Mouse (Mus musculus) MEL (cell line): ENCODE measurements at regions not wholly inside any gene's neighbourhood (a gene's known extent, or its start where the extent isn't known, plus 50 kb on each side); places are given as distances from the start of the nearest gene placed in this dataset.

ENCODE experiments used
- CHD1 ChIP-seq: IDR thresholded peaks from 2 replicates; pipeline ENCODE4 v1.6.1; 2012; ENCODE audit warnings: low read depth, mild to moderate bottlenecking, inconsistent platforms, low read length, improper control_type of control experiment
- CTCF ChIP-seq, 3 experiments: IDR thresholded peaks in 2 of 3; conservative IDR thresholded peaks in 1 of 3; 2 replicates each; pipeline ENCODE4 v1.5.1; 2011 to 2012; ENCODE audit warnings: low read length in 3 of 3, low read depth in 2 of 3, mild to moderate bottlenecking in 2 of 3, improper control_type of control experiment in 1 of 3, inconsistent platforms in 1 of 3, mixed read lengths in 1 of 3, moderate library complexity in 1 of 3; ENCODE audit not compliant: control insufficient read depth in 1 of 3, insufficient read depth in 1 of 3, poor library complexity in 1 of 3, severe bottlenecking in 1 of 3
- EP300 ChIP-seq, 2 experiments: IDR thresholded peaks; 2 replicates each; pipeline ENCODE4 v1.6.1; 2011; ENCODE audit warnings: improper control_type of control experiment in 2 of 2, low read length in 2 of 2, low read depth in 1 of 2, mild to moderate bottlenecking in 1 of 2
- HCFC1 ChIP-seq: IDR thresholded peaks from 2 replicates; pipeline ENCODE4 v1.6.1; 2012; ENCODE audit warnings: low read depth, mild to moderate bottlenecking, inconsistent platforms, low read length, improper control_type of control experiment, moderate library complexity
- MAFK ChIP-seq: IDR thresholded peaks from 2 replicates; pipeline ENCODE4 v1.6.1; 2011; ENCODE audit warnings: low read depth, mild to moderate bottlenecking, low read length, improper control_type of control experiment, borderline replicate concordance
- MAZ ChIP-seq: IDR thresholded peaks from 2 replicates; pipeline ENCODE4 v1.6.1; 2012; ENCODE audit warnings: low read depth, mild to moderate bottlenecking, inconsistent platforms, low read length, improper control_type of control experiment
- POLR2A ChIP-seq, 2 experiments: IDR thresholded peaks; 2 replicates each; pipeline ENCODE4 v1.6.1; 2011 to 2012; ENCODE audit warnings: low read length in 2 of 2, mild to moderate bottlenecking in 2 of 2, control low read depth in 1 of 2, improper control_type of control experiment in 1 of 2, low read depth in 1 of 2, moderate library complexity in 1 of 2; ENCODE audit not compliant: control insufficient read depth in 1 of 2, insufficient read depth in 1 of 2, poor library complexity in 1 of 2
- POLR2AphosphoS2 ChIP-seq: IDR thresholded peaks from 2 replicates; pipeline ENCODE4 v1.6.1; 2011; ENCODE audit warnings: low read length, improper control_type of control experiment
- POLR2AphosphoS5 ChIP-seq: IDR thresholded peaks from 2 replicates; pipeline ENCODE4 v1.6.1; 2012; ENCODE audit warnings: low read depth, borderline replicate concordance, mild to moderate bottlenecking, inconsistent platforms, low read length, moderate library complexity, mixed read lengths
- RAD21 ChIP-seq: IDR thresholded peaks from 2 replicates; pipeline ENCODE4 v1.6.1; 2011; ENCODE audit warnings: mild to moderate bottlenecking, low read depth, low read length, improper control_type of control experiment
- SIN3A ChIP-seq: IDR thresholded peaks from 2 replicates; pipeline ENCODE4 v1.6.1; 2012; ENCODE audit warnings: low read length, improper control_type of control experiment, inconsistent platforms
- UBTF ChIP-seq: IDR thresholded peaks from 2 replicates; pipeline ENCODE4 v1.6.1; 2012; ENCODE audit warnings: low read depth, mild to moderate bottlenecking, inconsistent platforms, low read length, improper control_type of control experiment, moderate library complexity, borderline replicate concordance; ENCODE audit not compliant: insufficient read depth

GRCm38 (mm10) chr17:83988165-83988564, 140.4 kb upstream of the Haao start:
- TF ChIP-seq CTCF (IDR thresholded peaks at IDR 0.05 in 2 of 3, conservative IDR thresholded peaks at IDR 0.05 in 1 of 3; ENCODE audit: control insufficient read depth in 1 of 3, insufficient read depth in 1 of 3, low read depth in 2 of 3, low read length in 3 of 3, poor library complexity in 1 of 3, severe bottlenecking in 1 of 3) (no peak), MAZ (no peak), POLR2AphosphoS5 (no peak), POLR2AphosphoS2 (no peak), POLR2A (IDR thresholded peaks at IDR 0.05; ENCODE audit: control insufficient read depth in 1 of 2, insufficient read depth in 1 of 2, low read depth in 1 of 2, low read length in 2 of 2, poor library complexity in 1 of 2) (no peak), MAFK (no peak), CHD1 (no peak), RAD21 (no peak), HCFC1 (no peak), SIN3A (no peak), EP300 (IDR thresholded peaks at IDR 0.05; ENCODE audit: low read depth in 1 of 2, low read length in 2 of 2) (no peak), UBTF (no peak)
